Mouse (Mus musculus): ENCODE data around the gene Gorasp1. TPM values are rescaled to one million over a fixed set of nuclear protein-coding genes. Genes with fewer than 3 reads are reported as not detected.
A peak's percentile ranks its signal among the peaks of the same experiment; 100 is the strongest.

The Gorasp1 gene
- 1 to 10 TPM; 3.9 to 4.6 TPM for polyA plus RNA-seq (2017; shearing (Covaris generic))

- ATAC-seq: peak; percentile 93
These were observed at the start of gene Gorasp1, which contains the start of gene Ttc21a for GRCm38 (mm10) chr9:119937005-119937773. Gene Gorasp1 (minus strand): TSS chr9:119937565. Gene Ttc21a (plus strand): TSS chr9:119937606.

GRCm38 (mm10) chr9:119985881-119986574 is 48.7 kb upstream of the Gorasp1 start:
- ATAC-seq: no peak

- ATAC-seq: no peak
These were observed 47.2 kb upstream of the Gorasp1 start, which contains the start of gene Csrnp1 for GRCm38 (mm10) chr9:119984536-119985011. Gene Csrnp1 (minus strand): TSS chr9:119984658.

GRCm38 (mm10) chr9:119983585-119984535 is 46.5 kb upstream of the Gorasp1 start:
- ATAC-seq: peak; percentile 29

GRCm38 (mm10) chr9:119982956-119983551 is 45.7 kb upstream of the Gorasp1 start:
- peak; percentile 22 for ATAC-seq

- peak; percentile 43 for ATAC-seq
These were observed 45.0 kb upstream of the Gorasp1 start for GRCm38 (mm10) chr9:119982241-119982811.

GRCm38 (mm10) chr9:119981183-119982179 is 44.1 kb upstream of the Gorasp1 start:
- peak; percentile 44 for ATAC-seq

- ATAC-seq: no peak
These were observed 43.4 kb upstream of the Gorasp1 start for GRCm38 (mm10) chr9:119980770-119981182.

GRCm38 (mm10) chr9:119979749-119980148 is 42.4 kb upstream of the Gorasp1 start:
- ATAC-seq: no peak

GRCm38 (mm10) chr9:119978811-119979441 is 41.6 kb upstream of the Gorasp1 start:
- no peak for ATAC-seq

- peak; percentile 11 for ATAC-seq
These were observed 40.9 kb upstream of the Gorasp1 start for GRCm38 (mm10) chr9:119978151-119978810.

- no peak for ATAC-seq
These were observed 40.2 kb upstream of the Gorasp1 start for GRCm38 (mm10) chr9:119977557-119978060.

GRCm38 (mm10) chr9:119976704-119977556 is 39.6 kb upstream of the Gorasp1 start:
- ATAC-seq: no peak

GRCm38 (mm10) chr9:119975286-119975685 is 37.9 kb upstream of the Gorasp1 start:
- ATAC-seq: no peak

- ATAC-seq: no peak
These were observed 37.2 kb upstream of the Gorasp1 start for GRCm38 (mm10) chr9:119974609-119975008.

- no peak for ATAC-seq
These were observed 36.6 kb upstream of the Gorasp1 start for GRCm38 (mm10) chr9:119973869-119974520.

- ATAC-seq: no peak
These were observed 35.9 kb upstream of the Gorasp1 start for GRCm38 (mm10) chr9:119973281-119973680.

All from activated CD4-positive, CD25-positive, alpha-beta regulatory T cell, adult 4 months (primary cell).